Mouse (Mus musculus) embryonic facial prominence, embryonic 13.5 days (tissue): ENCODE data around the gene Pfkp. TPM values are rescaled to one million over a fixed set of nuclear protein-coding genes. Genes with fewer than 3 reads are reported as not detected.

Source experiments
- ATAC-seq: fragments of 200-750 bp; cut with Nextera tagmentation; 2 replicates; pipeline ENCODE4 v1.8.0; 2017; ENCODE audit warnings: low read depth; ENCODE audit not compliant: insufficient number of reproducible peaks, insufficient read depth, low FRiP score, low TSS enrichment
- H3K27ac ChIP-seq: fragments of 300-500 bp; sonication (generic); 2 replicates; pipeline ENCODE4 v1.5.1; 2015; ENCODE audit warnings: moderate library complexity, mild to moderate bottlenecking, inconsistent platforms
- H3K27me3 ChIP-seq: fragments of 300-500 bp; sonication (generic); 2 replicates; pipeline ENCODE4 v1.6.1; 2015; ENCODE audit warnings: mild to moderate bottlenecking, inconsistent platforms
- H3K36me3 ChIP-seq: fragments of 300-500 bp; sonication (generic); 2 replicates; pipeline ENCODE4 v1.6.1; 2015; ENCODE audit warnings: mild to moderate bottlenecking, inconsistent platforms
- H3K4me1 ChIP-seq: fragments of 300-500 bp; sonication (generic); 2 replicates; pipeline ENCODE4 v1.6.1; 2015; ENCODE audit warnings: inconsistent platforms
- H3K4me2 ChIP-seq: fragments of 300-500 bp; sonication (generic); 2 replicates; pipeline ENCODE4 v1.6.1; 2015; ENCODE audit warnings: moderate library complexity, mild to moderate bottlenecking, inconsistent platforms
- H3K4me3 ChIP-seq: fragments of 300-500 bp; sonication (generic); 2 replicates; pipeline ENCODE4 v1.5.1; 2015; ENCODE audit warnings: mild to moderate bottlenecking, inconsistent platforms
- H3K9ac ChIP-seq: fragments of 300-500 bp; sonication (generic); 2 replicates; pipeline ENCODE4 v1.6.1; 2015; ENCODE audit warnings: mild to moderate bottlenecking, inconsistent platforms
- H3K9me3 ChIP-seq: fragments of 300-500 bp; sonication (generic); 2 replicates; pipeline ENCODE4 v1.6.1; 2016; ENCODE audit warnings: inconsistent platforms
- WGBS: fragments of 180-500 bp; shearing (Covaris S2); methylation state at CpG from one replicate; pipeline ENCODE4 v1.1.7; 2015; ENCODE audit warnings: mixed read lengths; 5-methylcytosine and 5-hydroxymethylcytosine counted together
- polyA plus RNA-seq: library from polyadenylated mRNA; unstranded; fragments of >200 nt; fragmentation: Nextera tagmentation; extraction: Ambion mirVana; gene quantifications from 2 replicates; pipeline ENCODE4 v1.2.1, GENCODE M21; 2015

Pfkp gene
- polyA plus RNA-seq, 1 experiment from 2014 or later = 14.4 TPM

DNA sequence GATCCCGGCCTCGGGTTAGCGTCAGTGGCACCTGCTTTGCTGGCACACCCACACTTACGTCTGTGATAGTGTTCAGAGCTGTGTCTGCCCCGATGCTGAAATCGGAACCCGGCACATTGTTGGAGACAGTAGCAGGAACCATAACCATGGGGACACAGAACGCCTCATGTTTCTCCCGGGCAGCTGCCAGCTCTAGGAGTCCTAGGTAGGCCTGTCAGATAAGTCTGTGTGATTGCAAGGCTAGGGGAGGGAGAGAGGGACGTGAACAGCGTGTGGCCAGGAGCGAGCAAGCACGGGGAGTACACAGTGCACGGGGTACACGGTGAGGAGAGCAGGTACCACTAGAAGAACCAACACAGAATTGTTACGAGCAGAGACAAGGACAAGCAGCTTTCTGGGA lies 50.8 kb downstream of the Pfkp start:
- no peak overlapping the region for H3K27ac ChIP-seq
- no peak overlapping the region for H3K4me2 ChIP-seq
- no peak overlapping the region for H3K9ac ChIP-seq
- H3K36me3 ChIP-seq = no peaks in the 10 kb centered on the region
- H3K9me3 ChIP-seq = no peaks in the 10 kb centered on the region
- no peaks in the 10 kb centered on the region for H3K27me3 ChIP-seq
- ATAC-seq = no peak
- H3K4me3 ChIP-seq = no peak overlapping the region
- H3K4me1 ChIP-seq = no peaks in the 10 kb centered on the region
- 90% methylated on average over 16 of the region's 16 CpGs for WGBS

DNA sequence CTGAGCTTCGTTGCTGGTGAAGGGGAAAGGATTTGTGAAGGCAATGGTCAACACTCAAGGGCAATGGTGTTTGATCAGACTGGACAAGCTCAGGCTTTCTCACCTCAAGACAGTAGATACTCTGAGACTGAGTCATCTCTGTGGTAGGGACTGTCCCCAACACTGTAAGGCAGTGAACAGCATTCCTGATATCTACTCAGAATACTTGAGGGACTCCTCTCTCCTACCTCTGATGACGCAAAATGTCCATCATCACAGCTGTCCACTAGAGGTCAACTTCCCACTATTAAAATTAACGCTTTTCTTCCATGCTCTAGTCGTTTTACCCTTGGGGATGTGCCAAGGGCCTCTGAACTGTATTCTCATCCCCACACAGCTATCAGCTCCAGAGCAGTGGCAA lies 53.2 kb downstream of the Pfkp start:
- WGBS = 88% methylated on average over 4 of the region's 4 CpGs
- Histone ChIP-seq H3K36me3 (no peaks in the 10 kb centered on the region), H3K27me3 (no peaks in the 10 kb centered on the region), H3K27ac (no peak overlapping the region), H3K4me1 (no peaks in the 10 kb centered on the region), H3K4me2 (no peak overlapping the region), H3K9me3 (no peaks in the 10 kb centered on the region), H3K9ac (no peak overlapping the region), H3K4me3 (no peak overlapping the region)
- ATAC-seq = no peak

DNA sequence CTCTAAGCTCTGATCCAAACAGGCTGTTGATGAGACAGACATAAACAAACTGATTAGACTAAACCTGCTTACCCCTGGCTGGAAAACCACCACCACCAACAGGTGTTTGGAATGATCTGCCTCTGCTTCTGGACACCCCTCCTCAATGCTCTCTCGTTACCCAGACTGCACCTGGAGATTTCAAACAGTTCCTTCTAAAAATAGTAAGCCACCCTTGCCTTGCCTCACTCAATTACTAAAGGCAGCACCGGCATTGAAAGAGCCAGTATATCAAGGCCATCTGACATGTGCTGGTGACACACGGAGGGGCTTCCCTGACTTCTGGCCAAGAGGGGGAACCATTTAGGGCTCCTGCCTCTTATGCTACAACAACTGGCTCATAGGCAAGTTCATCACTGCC lies 57.7 kb downstream of the Pfkp start:
- no peaks in the 10 kb centered on the region for H3K4me1 ChIP-seq
- no peaks in the 10 kb centered on the region for H3K9me3 ChIP-seq
- no peaks in the 10 kb centered on the region for H3K27me3 ChIP-seq
- H3K27ac ChIP-seq = no peak overlapping the region
- no peak overlapping the region for H3K4me3 ChIP-seq
- 44% methylated on average over 3 of the region's 3 CpGs for WGBS
- H3K4me2 ChIP-seq = no peak overlapping the region
- no peaks in the 10 kb centered on the region for H3K36me3 ChIP-seq
- no peak overlapping the region for H3K9ac ChIP-seq
- ATAC-seq = no peak

DNA sequence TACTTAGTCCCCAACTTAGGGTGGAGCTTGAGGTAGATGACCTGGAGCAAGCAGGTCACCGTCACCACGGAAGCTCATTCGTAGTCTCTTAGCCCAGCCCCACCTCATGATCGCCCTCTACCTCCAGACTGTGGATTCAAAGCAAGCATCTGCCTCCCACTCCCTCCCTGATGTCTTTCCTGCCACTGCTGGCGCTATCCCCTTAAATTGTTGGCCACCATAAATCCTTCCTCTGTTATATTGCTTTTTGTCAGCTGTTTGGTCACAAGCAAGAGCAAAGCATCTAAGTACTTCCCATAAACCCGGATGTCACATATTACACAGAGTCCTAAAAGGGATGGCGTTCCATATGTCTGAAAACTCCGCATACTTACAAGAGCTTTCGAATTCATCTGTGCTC lies 62.6 kb downstream of the Pfkp start:
- Histone ChIP-seq H3K4me1 (no peaks in the 10 kb centered on the region), H3K4me3 (no peak overlapping the region), H3K27me3 (no peaks in the 10 kb centered on the region), H3K4me2 (no peak overlapping the region), H3K27ac (no peak overlapping the region), H3K9me3 (no peaks in the 10 kb centered on the region), H3K36me3 (peaks cover 9% of the 10 kb centered on the region), H3K9ac (no peak overlapping the region)
- 76% methylated on average over 9 of the region's 9 CpGs for WGBS
- ATAC-seq = no peak

DNA sequence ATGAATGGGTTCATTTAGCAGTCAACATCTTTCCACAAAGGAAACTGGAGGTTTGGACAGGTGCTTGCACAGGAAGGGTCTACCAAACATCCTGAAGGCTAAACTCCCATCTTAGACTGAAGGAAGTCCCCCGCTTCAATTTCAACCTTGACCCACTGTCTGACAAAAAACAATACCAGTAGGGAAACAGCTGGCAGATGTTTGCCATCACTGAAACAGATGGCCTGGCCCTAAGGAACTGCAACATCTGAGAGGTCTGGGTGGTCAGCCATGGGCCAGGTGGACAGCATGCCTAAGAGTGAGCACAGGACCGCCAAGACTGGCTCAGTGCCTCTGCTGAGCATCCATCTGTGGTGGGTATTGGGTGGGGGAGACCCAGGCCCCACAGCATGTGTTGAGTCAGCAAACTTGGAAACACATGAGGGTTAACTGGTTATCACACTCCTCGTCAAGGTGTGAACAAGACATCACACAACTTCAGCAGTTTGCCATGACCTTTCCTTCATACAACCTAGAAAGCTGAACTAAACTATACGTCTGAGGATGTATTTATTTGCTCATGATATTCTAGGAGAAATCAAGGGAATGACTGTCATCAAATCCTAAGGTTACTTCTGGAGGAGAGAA lies 65.0 kb downstream of the Pfkp start:
- ATAC-seq = no peak
- 70% methylated on average over 4 of the region's 4 CpGs for WGBS
- Histone ChIP-seq H3K36me3 (peaks cover 30% of the 10 kb centered on the region), H3K9me3 (no peaks in the 10 kb centered on the region), H3K27me3 (no peaks in the 10 kb centered on the region), H3K4me1 (no peaks in the 10 kb centered on the region), H3K9ac (no peak overlapping the region), H3K4me3 (no peak overlapping the region), H3K4me2 (no peak overlapping the region), H3K27ac (no peak overlapping the region)

DNA sequence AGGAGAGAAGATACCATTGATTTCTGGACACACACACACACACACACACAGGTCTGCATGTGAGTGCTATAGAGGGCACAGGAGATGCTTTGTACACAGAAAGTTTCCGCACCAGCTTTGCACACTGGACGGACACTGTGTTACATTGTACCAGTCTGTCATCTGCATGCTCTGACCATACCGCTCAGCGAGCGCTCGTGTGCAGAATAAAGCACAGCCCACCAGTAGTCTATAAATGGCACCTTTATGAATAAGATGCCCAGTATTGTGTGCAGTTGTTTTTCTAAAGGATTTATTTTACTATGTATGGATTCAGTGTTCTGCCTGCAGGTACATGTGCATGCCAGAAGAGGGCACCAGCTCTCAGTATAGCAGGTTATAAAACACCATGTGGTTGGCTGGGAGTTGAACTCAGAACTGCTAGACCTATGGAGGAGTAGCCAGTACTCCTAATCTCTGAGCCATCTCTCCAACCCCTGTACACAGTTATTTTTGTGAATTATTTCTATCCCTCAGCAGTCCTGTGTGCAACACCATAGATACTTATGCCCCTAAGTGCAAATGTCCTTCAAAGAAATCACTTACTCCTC lies 72.6 kb downstream of the Pfkp start:
- no peak for ATAC-seq
- Histone ChIP-seq H3K4me2 (no peak overlapping the region), H3K4me1 (no peaks in the 10 kb centered on the region), H3K27ac (no peak overlapping the region), H3K9me3 (no peaks in the 10 kb centered on the region), H3K9ac (no peak overlapping the region), H3K36me3 (peaks cover 95% of the 10 kb centered on the region), H3K27me3 (no peaks in the 10 kb centered on the region), H3K4me3 (no peak overlapping the region)
- 96% methylated on average over 6 of the region's 6 CpGs for WGBS

DNA sequence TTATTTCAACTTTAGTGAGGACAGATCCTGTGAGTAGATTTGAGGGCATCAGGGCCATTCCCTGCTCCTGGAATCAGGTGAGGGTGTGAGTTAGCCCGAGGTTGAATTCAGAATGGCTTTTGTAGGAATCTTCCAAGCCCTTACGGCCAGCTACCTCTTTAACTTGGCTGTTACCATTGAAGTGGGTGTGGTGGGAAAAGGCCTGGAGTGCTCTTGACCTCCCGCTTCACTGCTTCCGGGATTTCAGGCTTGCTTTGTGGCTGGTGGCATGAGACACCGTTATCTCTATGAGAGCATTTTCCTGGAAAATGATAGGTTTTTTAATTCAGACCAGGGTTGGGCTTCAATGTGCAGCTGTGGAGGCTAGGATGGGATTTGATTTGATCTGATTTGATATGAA lies 83.0 kb downstream of the Pfkp start:
- no peaks in the 10 kb centered on the region for H3K9me3 ChIP-seq
- no peak overlapping the region for H3K4me2 ChIP-seq
- ATAC-seq = no peak
- H3K36me3 ChIP-seq = peaks cover 91% of the 10 kb centered on the region
- H3K27ac ChIP-seq = no peak overlapping the region
- H3K4me3 ChIP-seq = no peak overlapping the region
- no peaks in the 10 kb centered on the region for H3K27me3 ChIP-seq
- H3K4me1 ChIP-seq = no peaks in the 10 kb centered on the region
- no peak overlapping the region for H3K9ac ChIP-seq
- 92% methylated on average over 5 of the region's 5 CpGs for WGBS

DNA sequence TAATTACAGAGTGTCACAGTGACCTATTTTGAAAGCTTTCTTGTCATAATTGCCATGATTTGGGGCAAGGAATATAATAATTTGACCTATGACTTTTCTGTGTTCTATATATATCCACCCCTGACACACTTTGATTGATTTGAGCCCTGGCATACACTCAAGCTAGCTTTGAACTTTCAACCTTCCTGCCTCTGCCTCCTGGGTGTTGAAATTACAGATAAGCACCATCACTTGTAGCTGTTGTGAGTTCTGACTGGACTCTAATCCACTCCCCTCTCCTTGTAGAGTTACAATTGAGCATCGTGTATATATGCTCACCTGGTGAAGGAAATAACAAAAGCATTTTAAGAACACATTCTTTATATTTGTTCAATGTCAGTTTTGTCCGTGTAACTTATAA lies 86.2 kb downstream of the Pfkp start:
- no peak overlapping the region for H3K9ac ChIP-seq
- H3K9me3 ChIP-seq = no peaks in the 10 kb centered on the region
- H3K4me3 ChIP-seq = no peak overlapping the region
- no peak for ATAC-seq
- no peaks in the 10 kb centered on the region for H3K27me3 ChIP-seq
- peaks cover 89% of the 10 kb centered on the region for H3K36me3 ChIP-seq
- 85% methylated on average over 2 of the region's 2 CpGs for WGBS
- H3K27ac ChIP-seq = no peak overlapping the region
- no peaks in the 10 kb centered on the region for H3K4me1 ChIP-seq
- no peak overlapping the region for H3K4me2 ChIP-seq

DNA sequence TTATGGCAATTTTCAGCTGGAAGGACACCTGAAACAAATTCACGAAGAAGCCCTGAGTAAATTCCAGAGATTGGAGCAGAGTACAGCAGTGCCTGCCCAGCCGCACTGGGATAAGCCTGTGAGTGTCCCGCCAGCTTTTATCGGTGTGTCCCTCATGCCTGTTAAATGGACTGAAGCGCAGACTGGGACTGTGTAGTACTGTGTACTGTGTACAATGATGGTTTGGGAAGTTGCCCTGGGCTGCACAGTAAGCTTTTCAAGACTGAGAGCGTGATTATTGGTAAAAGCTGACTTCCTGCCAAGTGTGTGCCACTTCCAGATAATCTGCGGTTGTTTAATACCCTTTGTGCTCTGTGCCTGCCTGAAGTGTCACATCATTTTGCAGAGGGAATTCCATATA lies 90.8 kb downstream of the Pfkp start:
- Histone ChIP-seq H3K27me3 (no peaks in the 10 kb centered on the region), H3K9ac (no peak overlapping the region), H3K27ac (no peak overlapping the region), H3K4me3 (no peak overlapping the region), H3K9me3 (no peaks in the 10 kb centered on the region), H3K4me1 (no peaks in the 10 kb centered on the region), H3K36me3 (peaks cover 83% of the 10 kb centered on the region), H3K4me2 (no peak overlapping the region)
- WGBS = 85% methylated on average over 7 of the region's 7 CpGs
- no peak for ATAC-seq

DNA sequence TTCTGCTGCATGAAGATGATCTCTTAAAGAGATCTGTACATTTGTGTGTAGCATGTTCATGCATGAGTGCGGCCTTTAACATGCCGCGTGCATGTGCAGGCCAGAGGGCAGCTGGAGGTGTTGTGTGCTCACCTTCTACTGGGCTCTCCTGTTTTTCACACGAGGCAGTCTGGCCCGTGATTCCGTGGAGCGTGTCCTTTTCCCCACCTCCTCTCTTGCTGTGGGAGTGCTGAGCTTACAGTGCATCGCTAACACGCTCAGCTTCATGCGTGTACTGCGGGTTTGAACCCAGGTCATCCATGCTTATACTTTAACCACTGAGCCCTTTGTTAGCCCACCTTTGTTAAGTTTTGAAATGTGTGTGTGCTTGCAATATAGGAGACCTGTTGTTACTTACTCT lies 92.9 kb downstream of the Pfkp start:
- no peak overlapping the region for H3K9ac ChIP-seq
- H3K4me1 ChIP-seq = no peaks in the 10 kb centered on the region
- no peak overlapping the region for H3K27ac ChIP-seq
- no peaks in the 10 kb centered on the region for H3K9me3 ChIP-seq
- 94% methylated on average over 11 of the region's 11 CpGs for WGBS
- H3K36me3 ChIP-seq = peaks cover 86% of the 10 kb centered on the region
- no peak overlapping the region for H3K4me3 ChIP-seq
- H3K4me2 ChIP-seq = no peak overlapping the region
- H3K27me3 ChIP-seq = no peaks in the 10 kb centered on the region
- no peak for ATAC-seq

DNA sequence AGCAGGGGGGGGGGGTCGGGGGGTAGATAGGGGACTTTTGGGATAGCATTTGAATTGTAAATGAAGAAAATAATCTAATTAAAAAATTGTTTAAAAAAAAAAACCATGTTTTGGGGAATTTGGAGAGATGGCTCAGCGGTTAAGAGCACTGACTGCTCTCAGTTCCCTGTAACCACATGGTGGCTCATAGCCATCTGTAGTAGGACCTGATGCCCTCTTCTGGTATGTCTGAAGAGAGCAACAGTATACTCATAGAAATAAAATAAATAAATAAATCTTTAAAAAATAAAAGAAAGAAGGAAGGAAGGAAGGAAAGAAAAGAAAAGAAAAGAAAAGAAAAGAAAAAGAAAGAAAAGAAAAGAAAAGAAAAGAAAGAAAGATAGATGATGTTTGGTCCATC lies 94.9 kb downstream of the Pfkp start:
- Histone ChIP-seq H3K36me3 (peaks cover 78% of the 10 kb centered on the region), H3K27me3 (no peaks in the 10 kb centered on the region), H3K4me1 (peaks cover 9% of the 10 kb centered on the region), H3K4me3 (no peak overlapping the region), H3K27ac (no peak overlapping the region), H3K9ac (no peak overlapping the region), H3K9me3 (no peaks in the 10 kb centered on the region), H3K4me2 (no peak overlapping the region)
- WGBS = 95% methylated on average over 2 of the region's 2 CpGs
- no peak for ATAC-seq

DNA sequence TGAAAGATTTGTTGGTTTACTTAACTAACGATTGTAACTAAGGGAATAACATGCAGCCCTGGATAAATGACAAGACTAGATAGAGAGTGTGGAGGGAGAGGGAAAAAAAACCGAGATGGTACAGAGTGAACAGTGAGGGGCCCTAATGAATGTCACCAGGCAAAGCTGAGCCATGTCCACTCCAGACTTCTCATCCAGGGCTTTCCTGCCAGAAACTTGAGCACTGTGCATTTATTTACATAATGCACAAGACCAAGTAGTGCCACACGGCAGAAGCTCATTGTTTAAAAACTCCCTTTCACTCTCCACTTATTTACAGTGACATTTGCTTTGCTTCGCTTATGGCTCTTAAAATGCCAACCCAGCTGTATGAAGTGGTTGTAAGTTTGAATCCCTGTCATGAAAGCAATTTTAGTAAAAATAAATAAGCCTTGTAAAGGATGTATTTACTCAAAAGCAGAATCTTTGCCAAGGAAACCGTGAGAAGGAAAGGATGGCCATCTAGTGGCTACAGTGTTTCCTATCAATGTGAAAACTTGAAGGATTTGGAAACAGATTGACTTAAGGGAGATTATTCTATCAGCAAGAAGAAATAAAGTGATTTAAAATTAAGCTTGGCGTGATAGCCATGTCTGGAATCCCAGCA lies 113.2 kb downstream of the Pfkp start:
- 52% methylated on average over 6 of the region's 6 CpGs for WGBS

More for the DNA sequence above, 113.2 kb downstream of the Pfkp start:
- no peak for ATAC-seq
- H3K4me1 ChIP-seq = no peaks in the 10 kb centered on the region
- no peaks in the 10 kb centered on the region for H3K36me3 ChIP-seq
- no peak overlapping the region for H3K4me3 ChIP-seq
- no peak overlapping the region for H3K4me2 ChIP-seq
- H3K9ac ChIP-seq = no peak overlapping the region
- no peak overlapping the region for H3K27ac ChIP-seq
- no peaks in the 10 kb centered on the region for H3K27me3 ChIP-seq
- no peaks in the 10 kb centered on the region for H3K9me3 ChIP-seq
